Mouse (Mus musculus) heart, adult 8-10 months (tissue): Measurements from ENCODE around the gene Ints13. TPM values are rescaled to one million over a fixed set of nuclear protein-coding genes. Genes with fewer than 3 reads are reported as not detected.
A peak's percentile ranks its signal among the peaks of the same experiment; 100 is the strongest.
"Not testable (repeated sequence)": the region's sequence is repeated elsewhere in the genome, so short reads cannot be mapped to it uniquely, and the experiment has no call there.

Experiments
- DNase-seq: peaks from one replicate; pipeline ENCODE4 v3.0.0; 2022; ENCODE audit warnings: low spot score
- total RNA-seq, 4 experiments: library from RNA; stranded (reverse); gene quantifications; 2 replicates each; pipeline ENCODE4 v1.2.4; 2022

The Ints13 gene
- total RNA-seq = 10 to 100 TPM; 18.7 to 21.4 (median 20.1) TPM

- peak; percentile 95 for DNase-seq
Observed at GRCm38 (mm10) chr6:146577310-146578109, at the start of gene Ints13. Gene Ints13, minus strand, starts transcription at chr6:146577835.

GRCm38 (mm10) chr6:146616670-146617069 is 39.0 kb upstream of the Ints13 start:
- DNase-seq = no peak

- DNase-seq = no peak
Observed at GRCm38 (mm10) chr6:146615891-146616290, 38.3 kb upstream of the Ints13 start.

- DNase-seq = no peak
Observed at GRCm38 (mm10) chr6:146614541-146614940, 36.9 kb upstream of the Ints13 start.

- no peak for DNase-seq
Observed at GRCm38 (mm10) chr6:146613907-146614306, 36.3 kb upstream of the Ints13 start.

- DNase-seq = no peak
Observed at GRCm38 (mm10) chr6:146612736-146613135, 35.1 kb upstream of the Ints13 start.

- no peak for DNase-seq
Observed at GRCm38 (mm10) chr6:146611897-146612296, 34.3 kb upstream of the Ints13 start.

- no peak for DNase-seq
Observed at GRCm38 (mm10) chr6:146611385-146611784, 33.8 kb upstream of the Ints13 start.

GRCm38 (mm10) chr6:146603651-146604050 is 26.0 kb upstream of the Ints13 start:
- DNase-seq = no peak

GRCm38 (mm10) chr6:146602601-146603000 is 25.0 kb upstream of the Ints13 start:
- DNase-seq = no peak

- no peak for DNase-seq
Observed at GRCm38 (mm10) chr6:146585134-146585533, 7.5 kb upstream of the Ints13 start.

GRCm38 (mm10) chr6:146583366-146584046 is 5.9 kb upstream of the Ints13 start:
- DNase-seq = no peak

- no peak for DNase-seq
Observed at GRCm38 (mm10) chr6:146580381-146580926, 2.8 kb upstream of the Ints13 start.

- DNase-seq = peak; percentile 11
Observed at GRCm38 (mm10) chr6:146578586-146578985, 951 bp upstream of the Ints13 start.

- peak; percentile 65 for DNase-seq
Observed at GRCm38 (mm10) chr6:146578111-146578531, 486 bp upstream of the Ints13 start.

GRCm38 (mm10) chr6:146576903-146577302 is 732 bp downstream of the Ints13 start, which contains the start of gene Fgfr1op2:
Gene Fgfr1op2, plus strand, starts transcription at chr6:146577203.
- DNase-seq = no peak

GRCm38 (mm10) chr6:146572073-146572472 is 5.6 kb downstream of the Ints13 start:
- DNase-seq = no peak

- DNase-seq = not testable (repeated sequence)
Observed at GRCm38 (mm10) chr6:146562461-146562860, 15.2 kb downstream of the Ints13 start.

GRCm38 (mm10) chr6:146551326-146551725 is 26.3 kb downstream of the Ints13 start:
- no peak for DNase-seq

- no peak for DNase-seq
Observed at GRCm38 (mm10) chr6:146550421-146550820, 27.2 kb downstream of the Ints13 start.

- peak; percentile 18 for DNase-seq
Observed at GRCm38 (mm10) chr6:146545289-146545865, 32.3 kb downstream of the Ints13 start.

GRCm38 (mm10) chr6:146544622-146545021 is 33.0 kb downstream of the Ints13 start:
- no peak for DNase-seq
